Mouse (Mus musculus) lung, adult 2 months (tissue): ENCODE measurements at regions not wholly inside any gene's neighbourhood (a gene's known extent, or its start where the extent isn't known, plus 50 kb on each side); places are given as distances from the start of the nearest gene placed in this dataset.

Experiments used
- DNase-seq: peaks from one replicate; pipeline ENCODE4 v3.0.0; 2022
- H3K4me1 ChIP-seq: fragments of 200-500 bp; 2 replicates; pipeline ENCODE4 v1.6.1; 2011; ENCODE audit warnings: low read length; ENCODE audit not compliant: control insufficient read depth, insufficient read depth
- H3K4me3 ChIP-seq: fragments of 200-500 bp; replicated peaks from 2 replicates; pipeline ENCODE3; 2011; ENCODE audit warnings: low read depth, mild to moderate bottlenecking, control low read depth, low read length; ENCODE audit errors: extremely low read depth
- CTCF ChIP-seq: fragments of 200-500 bp; IDR thresholded peaks from 2 replicates; pipeline ENCODE4 v1.5.1; 2011; ENCODE audit warnings: mild to moderate bottlenecking, low read length, control low read depth; ENCODE audit not compliant: insufficient read depth
- POLR2A ChIP-seq: fragments of 200-500 bp; IDR thresholded peaks from 2 replicates; pipeline ENCODE4 v1.6.1; 2011; ENCODE audit warnings: low read depth, mild to moderate bottlenecking, control low read depth, low read length, borderline replicate concordance; ENCODE audit errors: extremely low read depth
- WGBS: fragments of 180-500 bp; shearing (Covaris S2); methylation state at CpG from one replicate; pipeline ENCODE4 v1.1.7; 2018; 5-methylcytosine and 5-hydroxymethylcytosine counted together

DNA sequence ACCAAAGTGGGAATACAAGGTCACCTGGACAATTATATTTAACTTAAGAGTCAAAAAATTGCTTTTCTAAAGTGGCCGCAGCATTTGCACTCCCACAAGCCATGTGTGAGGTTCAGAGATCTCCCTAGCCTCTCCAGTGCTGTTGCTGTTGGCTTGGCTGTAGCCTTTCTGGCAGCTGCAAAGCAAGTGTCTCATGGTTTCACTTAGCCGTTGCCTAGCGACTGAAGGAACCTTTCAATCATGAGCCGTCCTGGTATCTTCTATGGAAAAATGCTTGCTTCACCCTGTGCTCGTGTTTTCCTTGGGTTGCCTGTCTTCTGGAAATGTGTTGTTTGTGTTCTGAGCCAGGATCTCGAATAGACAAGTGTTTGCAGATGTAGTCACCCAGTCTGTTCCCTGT lies 367.9 kb downstream of the Glrx3 start:
- WGBS: 45% methylated on average over 6 of the region's 6 CpGs
- no peak for DNase-seq
- H3K4me3 ChIP-seq: no peak overlapping the region
- no peak for TF ChIP-seq POLR2A
- H3K4me1 ChIP-seq: no peaks in the 10 kb centered on the region

DNA sequence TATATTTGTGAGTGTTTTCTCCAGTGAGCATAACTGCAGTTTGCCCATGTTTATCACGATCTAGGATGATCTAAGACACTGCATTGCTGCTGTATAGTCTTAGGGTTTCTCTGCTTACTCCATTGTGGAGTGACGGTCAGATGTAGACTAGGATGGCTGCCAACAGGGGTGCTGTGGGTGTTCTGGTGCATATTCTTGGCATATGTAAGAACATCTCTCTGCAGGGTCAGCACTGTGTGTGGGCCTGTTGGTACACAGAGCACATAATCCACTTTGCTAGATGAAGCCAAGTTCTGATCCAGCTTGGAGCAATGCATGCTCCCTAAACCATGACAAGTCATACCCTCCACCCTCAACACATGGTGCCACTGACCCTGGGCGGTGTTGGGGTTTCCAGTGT lies 375.4 kb downstream of the Glrx3 start:
- Histone ChIP-seq H3K4me3 (no peak overlapping the region), H3K4me1 (no peaks in the 10 kb centered on the region)
- no peak for TF ChIP-seq POLR2A
- TF ChIP-seq CTCF: no peak
- WGBS: 65% methylated on average over 3 of the region's 3 CpGs
- DNase-seq: no peak

DNA sequence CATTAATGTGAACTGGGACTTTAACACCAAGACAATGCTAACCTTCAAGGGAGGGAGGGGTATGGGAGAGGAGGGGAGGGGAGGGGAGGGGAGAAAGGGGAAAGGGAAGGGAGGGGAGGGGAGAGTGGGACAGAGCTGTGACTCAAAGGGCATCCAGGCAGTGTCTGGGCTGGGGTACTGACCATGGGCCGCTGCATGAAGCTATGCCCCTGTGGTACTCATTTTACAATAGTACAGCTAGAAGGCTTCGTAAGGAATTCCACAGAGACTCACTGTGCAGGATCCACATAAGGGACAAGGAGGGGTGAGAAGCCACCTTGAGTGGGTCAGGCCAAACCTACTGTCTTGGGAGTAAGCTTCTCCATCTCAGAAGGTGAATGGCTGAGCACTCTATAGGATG lies 403.1 kb downstream of the Glrx3 start:
- no peak for DNase-seq
- TF ChIP-seq POLR2A: no peak
- TF ChIP-seq CTCF: no peak
- H3K4me3 ChIP-seq: no peak overlapping the region
- WGBS: 75% methylated on average over 2 of the region's 2 CpGs
- no peaks in the 10 kb centered on the region for H3K4me1 ChIP-seq

DNA sequence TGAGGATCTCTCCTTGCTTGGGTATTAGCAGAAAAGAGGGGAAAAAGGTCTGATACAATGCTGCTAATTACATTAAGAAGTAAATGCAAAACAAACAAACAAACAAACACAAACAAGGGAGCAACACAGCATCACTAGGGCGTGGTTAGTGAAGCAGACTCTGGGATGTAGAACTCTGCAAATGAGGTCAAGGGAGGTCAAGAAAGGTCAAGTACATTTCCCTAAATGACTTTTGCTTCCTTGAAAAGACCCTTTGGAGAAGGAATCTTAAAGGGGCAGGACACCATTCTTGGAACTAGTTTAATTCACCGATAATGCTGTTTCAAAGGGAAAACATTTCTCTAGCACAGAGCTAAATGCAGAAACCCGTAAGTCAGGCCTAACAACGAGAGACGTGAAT lies 403.6 kb downstream of the Glrx3 start:
- H3K4me3 ChIP-seq: no peak overlapping the region
- 56% methylated on average over 5 of the region's 5 CpGs for WGBS
- H3K4me1 ChIP-seq: no peaks in the 10 kb centered on the region
- no peak for DNase-seq
- TF ChIP-seq POLR2A (no peak), CTCF (no peak)

DNA sequence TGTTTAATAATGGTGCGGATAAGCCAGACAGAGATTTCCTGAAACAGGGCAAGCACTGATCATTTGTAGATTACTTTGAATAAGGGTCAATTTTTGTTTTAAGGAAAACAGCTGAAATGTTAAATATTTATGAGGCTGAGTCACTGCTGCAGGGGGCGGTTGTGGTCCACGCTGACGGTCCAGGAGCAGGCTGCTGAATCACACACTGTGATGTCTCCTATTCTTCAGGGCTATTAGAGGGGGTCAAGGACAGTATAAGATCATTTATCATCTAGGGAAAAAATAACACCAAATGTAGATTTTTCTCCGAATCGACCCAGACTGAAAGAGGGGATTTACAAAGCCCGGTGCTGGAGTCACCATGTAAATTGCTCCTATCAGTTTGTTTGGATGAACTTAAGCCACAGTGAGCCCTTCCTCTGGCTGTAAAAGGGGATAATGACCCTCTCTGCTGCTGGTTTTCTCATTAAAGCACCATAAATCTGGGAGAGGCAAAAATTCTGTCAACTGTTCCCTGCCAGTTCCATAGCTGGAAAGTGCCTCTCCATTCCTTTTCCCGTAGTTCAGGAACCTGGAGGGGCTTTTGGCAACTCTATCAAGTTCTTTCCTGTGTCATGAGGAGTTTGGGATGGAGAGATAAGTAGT lies 404.2 kb downstream of the Glrx3 start:
- 38% methylated on average over 8 of the region's 8 CpGs for WGBS
- no peak for DNase-seq
- no peak for TF ChIP-seq POLR2A
- TF ChIP-seq CTCF: no peak
- Histone ChIP-seq H3K4me1 (no peaks in the 10 kb centered on the region), H3K4me3 (no peak overlapping the region)

DNA sequence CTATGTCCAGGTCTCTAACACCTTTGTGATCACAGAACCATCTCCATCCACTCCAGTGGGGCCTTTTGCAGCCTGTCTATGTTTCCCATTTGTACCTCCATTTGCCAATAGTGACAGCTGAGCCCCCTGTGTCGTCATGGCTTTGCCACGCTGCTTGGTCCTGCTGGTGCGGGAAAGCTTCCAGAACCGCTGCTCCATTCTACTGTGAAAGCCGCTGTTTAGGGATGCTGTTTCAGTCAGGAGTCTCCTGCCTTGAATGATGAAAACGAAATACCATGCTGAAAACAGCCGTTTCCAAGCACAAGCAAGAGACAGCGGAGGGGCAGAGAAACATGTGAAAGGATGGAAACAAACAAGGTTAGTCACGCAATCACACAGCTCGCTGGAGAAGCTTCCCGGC lies 410.4 kb downstream of the Glrx3 start:
- Histone ChIP-seq H3K4me3 (no peak overlapping the region), H3K4me1 (no peaks in the 10 kb centered on the region)
- WGBS: 77% methylated on average over 11 of the region's 11 CpGs
- TF ChIP-seq POLR2A: no peak
- DNase-seq: no peak

GRCm38 (mm10) chr7:137851061-137851460 lies 413.6 kb downstream of the Glrx3 start:
- no peak for DNase-seq
- no peak for TF ChIP-seq POLR2A
- no peak for TF ChIP-seq CTCF
- H3K4me3 ChIP-seq: no peak overlapping the region
- H3K4me1 ChIP-seq: no peaks in the 10 kb centered on the region
- WGBS: 46% methylated on average over 4 of the region's 4 CpGs

DNA sequence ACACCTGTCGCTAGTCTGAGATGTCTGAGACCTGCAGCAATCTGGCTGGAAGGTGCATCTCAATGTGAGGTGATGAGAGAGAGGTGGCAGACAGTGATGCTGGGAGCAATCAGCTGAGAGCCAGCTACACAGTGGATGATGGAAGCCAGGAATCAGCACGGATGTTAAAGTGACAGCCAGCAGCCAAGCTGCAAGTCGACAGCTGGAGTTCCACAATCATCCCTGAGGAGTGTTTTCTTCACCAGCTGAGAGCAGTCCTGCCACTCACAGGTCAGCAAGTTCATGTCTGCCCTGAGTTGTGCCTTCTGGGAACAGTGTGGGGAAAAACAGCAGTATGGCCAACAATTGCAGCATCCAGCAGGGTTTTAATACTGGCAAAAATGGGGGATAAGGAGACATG lies 422.3 kb downstream of the Glrx3 start:
- Histone ChIP-seq H3K4me3 (no peak overlapping the region), H3K4me1 (no peaks in the 10 kb centered on the region)
- no peak for DNase-seq
- WGBS: 54% methylated on average over 3 of the region's 3 CpGs
- TF ChIP-seq CTCF (no peak), POLR2A (no peak)

GRCm38 (mm10) chr7:137860520-137860919 lies 423.1 kb downstream of the Glrx3 start:
- Histone ChIP-seq H3K4me3 (no peak overlapping the region), H3K4me1 (no peaks in the 10 kb centered on the region)
- DNase-seq: no peak
- no peak for TF ChIP-seq POLR2A
- no peak for TF ChIP-seq CTCF
- WGBS: 28% methylated on average over 8 of the region's 8 CpGs

- no peak for DNase-seq
- TF ChIP-seq POLR2A (no peak), CTCF (no peak)
- WGBS: 63% methylated on average over 4 of the region's 4 CpGs
- H3K4me1 ChIP-seq: no peaks in the 10 kb centered on the region
- H3K4me3 ChIP-seq: no peak overlapping the region
These were observed 427.5 kb downstream of the Glrx3 start for GRCm38 (mm10) chr7:137864912-137865311.
